Mouse (Mus musculus): ENCODE measurements at regions not wholly inside any gene's neighbourhood (a gene's known extent, or its start where the extent isn't known, plus 50 kb on each side); places are given as distances from the start of the nearest gene placed in this dataset.

DNA sequence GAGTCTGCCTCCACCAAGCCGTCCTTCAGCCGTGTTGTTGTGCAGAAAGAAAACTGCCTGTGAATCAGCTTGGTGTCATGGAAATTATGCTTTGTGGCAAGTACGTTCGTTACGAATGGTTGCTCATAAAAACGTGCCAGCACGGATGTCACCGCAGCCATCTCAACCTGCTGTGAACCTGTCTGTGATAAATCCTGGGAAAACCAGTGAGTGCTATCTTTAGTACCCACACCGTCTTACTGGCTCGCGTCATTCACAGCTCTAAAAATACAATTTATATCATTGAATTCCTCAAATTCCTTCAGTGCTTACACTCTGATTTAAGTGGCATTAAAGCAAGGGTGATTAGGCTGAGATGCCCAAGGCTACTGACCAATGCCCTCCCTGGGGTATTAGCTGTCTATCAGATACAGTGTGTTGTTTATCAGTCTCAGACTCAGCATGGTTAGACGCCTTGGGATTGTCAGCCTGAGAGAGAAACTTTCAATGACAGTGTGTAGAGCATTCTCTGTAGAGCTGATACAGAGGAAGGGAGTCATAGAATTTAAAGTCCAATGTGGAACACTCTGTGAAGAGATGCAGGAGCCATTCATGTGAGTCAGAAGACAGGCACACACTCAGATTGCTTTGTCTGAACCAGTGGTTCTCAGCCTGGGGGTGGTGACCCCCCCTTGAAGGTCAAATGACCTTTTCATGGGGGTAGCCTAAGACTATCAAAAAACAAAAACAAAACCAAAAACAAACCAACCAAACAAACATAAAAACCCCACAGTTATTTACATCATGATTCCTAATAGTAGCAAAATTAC lies 96.2 kb upstream of the Myocd start:
- DNase-seq (ENCODE audit: low spot score in 2 of 2) = no peak

DNA sequence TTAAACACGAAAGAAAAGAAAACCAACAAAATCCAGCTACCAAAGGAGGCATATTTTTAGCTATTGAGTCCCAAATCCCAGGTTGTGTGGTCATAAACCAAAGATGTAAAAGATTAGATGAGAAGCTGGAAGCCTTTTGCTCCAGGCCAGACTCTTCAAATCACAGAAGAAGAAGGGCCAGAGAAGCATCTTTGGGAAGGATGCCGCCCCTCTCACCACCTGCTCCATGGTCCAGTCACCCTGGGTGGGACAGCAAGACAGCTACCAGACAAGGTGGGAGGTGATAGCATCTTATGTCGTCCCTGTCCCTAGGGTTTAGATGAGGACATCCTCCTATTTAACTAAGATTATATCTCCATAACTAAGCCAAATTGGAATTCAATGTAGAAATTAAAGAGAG lies 95.1 kb upstream of the Myocd start:
- DNase-seq (ENCODE audit: low spot score in 2 of 2) = no peak

DNA sequence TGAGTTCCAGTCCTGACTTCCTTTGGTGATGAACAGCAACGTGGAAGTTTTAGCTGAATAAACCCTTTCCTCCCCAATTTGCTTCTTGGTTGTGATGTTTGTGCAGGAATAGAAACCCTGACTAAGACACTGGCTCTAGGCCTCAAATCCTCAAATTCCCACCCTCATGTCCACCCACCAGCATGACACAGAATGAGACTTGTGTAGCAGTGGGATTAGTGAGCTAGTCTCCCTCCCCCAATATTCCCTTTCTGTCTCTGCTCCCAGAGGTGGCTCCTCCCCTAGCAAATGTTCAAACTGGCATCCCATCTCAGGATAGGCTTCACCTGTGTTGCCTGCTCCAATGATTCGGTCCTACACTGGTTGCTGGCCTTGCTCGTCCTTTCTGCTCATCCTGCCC lies 94.1 kb upstream of the Myocd start:
- no peak for DNase-seq (ENCODE audit: low spot score in 2 of 2)

- DNase-seq (ENCODE audit: low spot score in 2 of 2) = no peak
Observed at GRCm38 (mm10) chr11:65360729-65361128, 90.9 kb upstream of the Myocd start.

DNA sequence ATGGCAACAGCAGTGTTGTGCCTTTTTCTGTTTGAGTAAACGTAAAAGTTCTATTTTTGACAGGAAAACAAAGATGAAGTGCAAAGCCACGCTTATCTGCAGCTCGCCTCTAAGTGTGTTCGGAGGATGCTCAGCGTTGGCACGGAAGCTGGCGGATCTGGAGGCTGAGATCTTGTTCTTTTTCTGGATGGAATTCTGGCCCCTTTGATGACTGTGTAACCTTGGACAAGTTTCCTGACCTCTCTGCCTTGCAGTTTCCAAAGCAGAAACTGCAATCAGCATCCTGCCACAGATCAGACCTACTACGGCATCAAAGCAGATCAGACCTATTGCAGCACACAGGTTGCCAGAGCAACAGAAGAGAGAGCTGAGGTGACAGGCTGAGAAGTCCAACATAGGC lies 89.1 kb upstream of the Myocd start:
- no peak for DNase-seq (ENCODE audit: low spot score in 2 of 2)

DNA sequence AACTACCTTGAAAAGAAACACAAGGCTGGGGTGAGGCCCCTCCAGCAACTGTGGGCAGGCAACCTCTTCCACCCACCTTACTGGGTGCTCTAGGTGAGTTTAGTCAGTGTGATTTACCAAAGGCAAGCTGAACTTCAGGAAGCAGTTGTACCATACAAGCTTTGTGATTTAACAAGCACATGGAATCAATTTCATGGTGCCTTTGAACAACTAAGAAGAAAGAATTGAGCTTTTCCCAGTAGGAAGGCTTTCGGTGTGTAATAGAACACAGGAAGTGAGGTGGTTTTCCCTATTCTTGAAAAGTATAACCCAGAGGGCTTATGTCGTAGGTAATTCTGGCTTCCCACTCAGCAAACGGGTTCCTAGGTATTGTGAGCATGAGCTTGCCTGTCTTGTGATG lies 82.7 kb upstream of the Myocd start:
- DNase-seq (ENCODE audit: low spot score in 2 of 2) = no peak

- no peak for DNase-seq (ENCODE audit: low spot score in 2 of 2)
Observed at GRCm38 (mm10) chr11:65349013-65349412, 79.2 kb upstream of the Myocd start.

DNA sequence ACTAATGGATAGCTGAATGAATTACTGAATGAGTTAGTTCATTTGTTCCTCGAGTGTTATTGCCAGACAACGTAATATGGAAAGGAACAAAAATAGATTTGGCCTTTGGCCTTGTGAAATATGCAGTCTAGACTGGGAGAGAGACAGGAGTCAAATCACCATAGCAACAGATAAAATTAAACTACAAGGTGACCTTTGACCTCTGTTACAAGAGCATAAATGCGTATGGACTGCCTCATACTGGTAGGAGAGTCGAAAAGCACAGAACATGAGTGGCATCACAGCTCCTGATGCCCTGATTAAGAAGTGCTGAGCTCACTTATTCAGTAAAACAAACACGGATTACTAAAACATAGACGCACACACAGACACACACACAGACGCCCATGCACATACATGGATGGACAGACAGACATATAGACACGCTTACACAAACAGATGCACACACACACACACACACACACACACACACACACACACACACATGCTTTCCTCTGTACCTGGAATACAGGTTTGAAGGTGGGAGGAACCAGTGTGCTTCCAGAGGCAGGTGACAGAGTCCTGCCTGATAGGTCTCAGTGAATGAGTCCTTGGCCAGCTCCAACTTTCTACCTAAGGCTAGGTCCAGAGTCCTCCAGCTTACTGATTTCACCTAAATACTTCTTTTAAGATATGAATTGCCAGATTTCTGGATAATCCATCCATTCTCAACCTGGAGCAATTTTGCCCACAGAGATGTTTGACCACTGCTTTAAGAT lies 72.1 kb upstream of the Myocd start:
- no peak for DNase-seq (ENCODE audit: low spot score in 2 of 2)

GRCm38 (mm10) chr11:65334286-65334685 lies 64.5 kb upstream of the Myocd start:
- no peak for DNase-seq (ENCODE audit: low spot score in 2 of 2)

DNA sequence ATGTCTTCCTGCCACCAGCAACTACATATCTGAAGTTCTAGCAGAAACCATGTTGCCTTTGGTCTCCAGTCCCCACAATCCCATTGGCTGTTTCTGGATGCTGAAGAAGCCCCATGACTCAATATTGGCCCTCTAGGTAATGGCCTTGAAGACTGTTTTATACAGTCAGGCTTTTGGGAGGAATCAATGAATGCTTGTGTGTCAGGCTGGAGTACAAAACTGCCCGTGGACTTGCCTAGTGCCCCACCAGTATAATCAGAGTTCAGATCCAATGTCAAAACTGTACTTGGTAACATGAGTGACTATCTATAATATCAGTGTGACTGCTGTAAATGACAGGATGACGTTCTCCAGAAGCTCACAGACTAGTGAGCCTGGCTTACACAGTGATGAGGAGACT lies 63.3 kb upstream of the Myocd start:
- DNase-seq (ENCODE audit: low spot score in 2 of 2) = no peak

DNA sequence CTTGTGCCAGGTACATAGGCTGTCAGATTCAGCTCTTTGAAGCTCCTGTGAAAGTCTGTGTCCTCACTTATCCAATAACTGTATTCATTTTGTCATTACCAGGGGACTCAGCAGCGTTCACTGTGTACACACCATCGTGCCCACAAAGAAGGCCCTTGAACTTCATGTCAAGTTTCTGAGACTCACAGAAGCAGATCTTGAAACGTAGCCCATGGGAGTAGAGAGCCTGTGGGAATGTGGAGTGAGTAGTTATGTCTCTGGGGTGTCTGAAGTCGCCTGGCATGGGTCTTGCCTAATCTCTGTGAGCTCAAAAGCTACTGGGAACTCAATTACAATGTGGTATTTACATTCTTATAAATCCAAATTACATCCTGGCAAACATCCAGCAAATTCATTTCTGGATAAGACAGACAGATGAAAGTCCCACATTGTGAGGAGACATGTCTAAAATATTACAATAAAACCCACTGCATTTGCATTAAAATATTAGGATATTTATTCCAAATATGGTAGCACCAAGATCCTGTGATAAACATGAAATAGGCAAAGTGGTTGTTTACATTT lies 53.2 kb upstream of the Myocd start:
- no peak for DNase-seq (ENCODE audit: low spot score in 2 of 2)

Measured in layer of hippocampus, postnatal 10 days (tissue).